Mouse (Mus musculus): Measurements from ENCODE around the gene Cd4.

- TF ChIP-seq CTCF (IDR thresholded peaks at IDR 0.05; ENCODE audit: control insufficient read depth, insufficient read depth, low read length) = no peak
- no peak for TF ChIP-seq POLR2A (IDR thresholded peaks at IDR 0.05; ENCODE audit: borderline replicate concordance, control insufficient read depth, low read depth, low read length)
Observed at GRCm38 (mm10) chr6:124907767-124908166, 19.7 kb upstream of the Cd4 start.
